Mouse (Mus musculus) C2C12 (cell line): ENCODE data around the gene Apol9a.

Experiments used
- CTCF ChIP-seq: IDR thresholded peaks from one replicate; pipeline ENCODE4 v1.5.1; 2011; ENCODE audit not compliant: control insufficient read depth, insufficient read depth, insufficient read length
- MAX ChIP-seq: IDR thresholded peaks from one replicate; pipeline ENCODE4 v1.6.1; 2011; ENCODE audit warnings: mild to moderate bottlenecking, control low read depth
- USF1 ChIP-seq: IDR thresholded peaks from one replicate; pipeline ENCODE4 v1.6.1; 2011; ENCODE audit warnings: low read depth, mild to moderate bottlenecking, control low read depth, moderate library complexity

- TF ChIP-seq USF1 = no peak
- TF ChIP-seq CTCF = no peak
- TF ChIP-seq MAX = no peak
These were observed 48.0 kb downstream of the Apol9a start for GRCm38 (mm10) chr15:77362952-77363351.
